Mouse (Mus musculus) midbrain, embryonic 14.5 days (tissue): ENCODE results near the gene Sh3pxd2a. TPM values are rescaled to one million over a fixed set of nuclear protein-coding genes. Genes with fewer than 3 reads are reported as not detected.
A peak's percentile ranks its signal among the peaks of the same experiment; 100 is the strongest.

ENCODE experiments used
- ATAC-seq: fragments of 200-750 bp; cut with Nextera tagmentation; 2 replicates; pipeline ENCODE4 v1.8.0; 2017; ENCODE audit warnings: moderate number of reproducible peaks, moderate library complexity; ENCODE audit not compliant: low FRiP score, low TSS enrichment
- DNase-seq: peaks from one replicate; pipeline ENCODE4 v3.0.0-alpha.2; 2015
- H3K27ac ChIP-seq: fragments of 300-500 bp; sonication (generic); replicated peaks from 2 replicates; pipeline ENCODE4 v1.5.1; 2014; ENCODE audit warnings: mild to moderate bottlenecking, low read depth, low read length, moderate library complexity
- H3K27me3 ChIP-seq: fragments of 300-500 bp; sonication (generic); 2 replicates; pipeline ENCODE4 v1.6.1; 2014; ENCODE audit warnings: low read length, control low read depth, mixed read lengths; ENCODE audit not compliant: control insufficient read depth, insufficient read depth
- H3K36me3 ChIP-seq: fragments of 300-500 bp; sonication (generic); 2 replicates; pipeline ENCODE4 v1.6.1; 2014; ENCODE audit warnings: low read length, control low read depth; ENCODE audit not compliant: control insufficient read depth, insufficient read depth
- H3K4me1 ChIP-seq: fragments of 300-500 bp; sonication (generic); 2 replicates; pipeline ENCODE4 v1.6.1; 2014; ENCODE audit warnings: mild to moderate bottlenecking, antibody characterized with exemption, low read length, control low read depth; ENCODE audit not compliant: control insufficient read depth, insufficient read depth
- H3K4me2 ChIP-seq: fragments of 300-500 bp; sonication (generic); 2 replicates; pipeline ENCODE4 v1.6.1; 2014; ENCODE audit warnings: mild to moderate bottlenecking, low read length, moderate library complexity
- H3K4me3 ChIP-seq: fragments of 300-500 bp; sonication (generic); replicated peaks from 2 replicates; pipeline ENCODE4 v1.5.1; 2014; ENCODE audit warnings: low read depth, low read length
- H3K9ac ChIP-seq: fragments of 300-500 bp; sonication (generic); replicated peaks from 2 replicates; pipeline ENCODE4 v1.6.1; 2014; ENCODE audit warnings: mild to moderate bottlenecking, low read length, moderate library complexity
- H3K9me3 ChIP-seq: fragments of 300-500 bp; sonication (generic); 2 replicates; pipeline ENCODE4 v1.6.1; 2016; ENCODE audit warnings: low read length, control low read depth, mixed read lengths; ENCODE audit not compliant: control insufficient read depth
- WGBS: fragments of 180-500 bp; shearing (Covaris S2); extraction: QIAGEN DNeasy Blood & Tissue Kit; methylation state at CpG from one replicate; pipeline ENCODE4 v1.1.7; 2014; 5-methylcytosine and 5-hydroxymethylcytosine counted together
- polyA plus RNA-seq: library from polyadenylated mRNA; unstranded; fragments of >200 nt; fragmentation: Nextera tagmentation; extraction: Ambion mirVana; gene quantifications from 2 replicates; pipeline ENCODE4 v1.2.1, GENCODE M21; 2014

Sh3pxd2a gene
- 2.0 and 2.4 TPM in 2 replicates for polyA plus RNA-seq

DNA sequence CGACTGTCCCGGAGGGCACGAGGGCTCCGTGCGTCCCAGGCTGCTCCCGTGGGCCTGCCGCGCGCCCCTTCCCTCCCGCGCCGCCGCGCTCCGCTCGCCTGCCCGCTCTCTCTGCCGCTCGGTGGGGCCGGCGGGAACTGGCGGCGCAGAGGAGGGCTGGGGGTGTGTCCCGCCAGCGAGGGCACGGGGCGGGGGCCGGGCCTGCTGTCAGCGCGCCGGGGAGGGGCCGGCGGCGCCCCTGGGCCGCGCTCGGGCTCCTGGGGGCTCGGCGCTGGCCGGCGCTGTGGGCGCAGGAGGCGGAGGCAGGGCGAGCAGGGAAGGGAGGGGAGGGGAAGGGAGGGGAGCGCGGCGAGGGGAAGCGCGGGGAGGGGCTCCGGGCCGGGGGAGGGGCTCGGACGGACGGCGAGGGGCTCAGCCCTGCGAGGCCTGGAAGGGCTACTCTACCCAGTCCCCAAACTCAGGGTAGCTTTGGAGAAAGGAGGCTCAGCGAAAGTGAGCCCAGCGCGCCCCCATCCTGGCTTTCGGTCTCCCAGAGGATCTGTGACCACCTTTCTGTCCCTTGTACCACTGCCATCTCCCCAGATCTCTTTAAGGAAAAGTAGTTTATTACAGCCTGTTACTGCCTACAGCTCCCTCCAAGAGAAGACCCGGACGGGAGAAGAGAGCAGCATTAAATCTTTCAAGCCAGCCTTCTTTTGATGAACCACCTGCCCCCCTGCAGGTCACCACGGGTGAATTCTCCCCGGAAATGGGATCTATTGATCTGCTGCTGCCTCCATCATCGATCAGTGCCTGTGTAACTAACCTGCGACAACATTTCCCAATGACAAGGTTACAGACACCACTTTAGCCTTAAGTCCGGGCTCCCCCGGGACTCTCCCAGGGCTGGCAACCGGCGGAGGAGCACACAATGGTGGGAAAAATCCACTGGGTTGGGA, at the start of gene Sh3pxd2a:
Gene Sh3pxd2a (minus strand): TSS at position 98 of the 938 bp plus-strand sequence.
- Histone ChIP-seq H3K9ac (peak within 1 kb of the TSS; percentile 78), H3K4me2 (peak within 1 kb of the TSS; percentile 93), H3K9me3 (no peaks in the 10 kb centered on the region), H3K4me1 (peaks cover 16% of the 10 kb centered on the region; the same call in 1 of the 2 replicates), H3K4me3 (peak within 1 kb of the TSS; percentile 76), H3K27me3 (no peaks in the 10 kb centered on the region), H3K27ac (peak within 1 kb of the TSS; percentile 66), H3K36me3 (no peaks in the 10 kb centered on the region)
- DNase-seq (peak; percentile 81), ATAC-seq (peak; percentile 85)
- under 1% methylated on average over 54 of the region's 70 CpGs for WGBS

DNA sequence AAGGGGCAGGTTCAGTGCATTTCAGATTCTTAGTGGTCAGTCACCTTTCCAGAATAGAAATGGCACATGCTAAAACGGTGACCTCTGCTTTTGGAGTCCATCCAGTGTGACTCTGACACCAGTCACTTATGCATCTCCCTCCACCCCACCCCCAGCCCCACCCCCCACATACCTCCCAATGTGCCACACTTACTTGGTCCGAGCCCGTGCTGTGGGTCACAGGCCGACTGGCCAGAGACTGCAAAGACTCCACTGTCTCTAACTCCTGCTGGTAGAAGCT, 49.4 kb upstream of the Sh3pxd2a start:
- 75% methylated on average over 4 of the region's 4 CpGs for WGBS
- Histone ChIP-seq H3K27me3 (no peaks in the 10 kb centered on the region), H3K36me3 (peaks cover 27% of the 10 kb centered on the region; the same call in 1 of the 2 replicates), H3K9ac (no peak overlapping the region), H3K4me1 (peaks cover 15% of the 10 kb centered on the region), H3K4me3 (no peak overlapping the region), H3K9me3 (no peaks in the 10 kb centered on the region), H3K4me2 (no peak overlapping the region), H3K27ac (no peak overlapping the region)
- ATAC-seq = no peak
- no peak for DNase-seq

DNA sequence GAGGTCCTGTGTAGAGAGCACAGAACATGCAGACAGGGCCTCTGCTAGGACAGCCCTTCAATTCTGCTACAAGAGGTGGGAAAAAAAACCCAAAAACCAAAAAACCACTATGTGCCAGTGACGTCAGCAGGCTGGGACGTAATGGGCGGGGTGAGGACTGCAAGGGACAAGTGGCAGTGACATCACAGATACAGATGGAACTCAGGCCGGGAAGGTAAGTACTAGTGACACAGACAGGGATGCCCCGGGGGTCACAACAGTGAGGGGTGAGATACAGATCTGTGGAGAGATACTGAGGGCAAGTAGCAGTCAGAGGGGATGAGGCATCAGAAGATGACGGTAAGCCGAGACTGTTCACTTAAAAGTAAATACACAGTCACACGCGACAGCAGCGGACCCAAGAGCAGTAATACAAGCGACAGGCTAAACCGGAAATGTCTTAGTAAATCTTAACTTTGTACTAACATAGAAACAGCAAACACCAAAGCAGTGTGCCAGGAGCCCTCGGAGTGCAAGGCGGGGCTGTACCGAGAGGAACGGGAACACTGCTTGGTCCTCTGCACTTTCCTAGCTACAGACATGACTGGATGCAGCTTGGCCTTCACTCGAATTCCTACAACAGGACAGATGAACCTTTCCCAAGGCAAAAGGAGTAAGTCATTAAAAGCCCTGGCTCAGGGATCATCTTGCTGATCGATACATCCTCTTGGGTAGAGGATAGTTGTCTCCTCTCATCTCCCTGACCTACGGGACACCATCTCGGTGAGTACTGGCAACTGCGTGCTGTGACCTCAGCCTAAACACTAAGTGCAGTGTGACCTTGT, 48.8 kb upstream of the Sh3pxd2a start:
- DNase-seq (no peak), ATAC-seq (no peak)
- H3K4me2 ChIP-seq = no peak overlapping the region
- no peak overlapping the region for H3K4me3 ChIP-seq
- WGBS = 92% methylated on average over 21 of the region's 21 CpGs
- H3K4me1 ChIP-seq = peaks cover 15% of the 10 kb centered on the region
- H3K27me3 ChIP-seq = no peaks in the 10 kb centered on the region
- H3K27ac ChIP-seq = no peak overlapping the region
- H3K9ac ChIP-seq = no peak overlapping the region
- H3K9me3 ChIP-seq = no peaks in the 10 kb centered on the region
- peaks cover 27% of the 10 kb centered on the region; the same call in 1 of the 2 replicates for H3K36me3 ChIP-seq

DNA sequence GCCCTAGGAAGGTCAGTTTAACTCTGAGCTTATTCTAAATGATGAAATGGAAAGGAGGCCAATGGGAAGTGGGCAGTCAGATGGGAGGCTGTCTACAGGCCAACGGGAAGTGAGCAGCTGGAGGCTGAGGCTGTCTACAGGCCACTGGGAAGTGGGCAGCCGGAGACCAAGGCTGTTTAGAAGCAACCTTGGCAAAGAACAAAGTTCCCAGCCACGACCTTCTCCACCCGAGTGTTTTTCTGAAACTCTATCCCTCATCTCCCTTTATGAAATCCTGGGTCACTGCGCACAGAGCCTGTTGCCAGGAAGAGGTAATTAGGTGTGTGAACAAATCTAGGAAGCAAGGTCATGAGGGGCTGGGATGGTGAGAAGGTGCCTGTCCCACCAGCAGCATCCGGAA, 47.8 kb upstream of the Sh3pxd2a start:
- no peak for ATAC-seq
- WGBS = 86% methylated on average over 6 of the region's 6 CpGs
- H3K27ac ChIP-seq = no peak overlapping the region

DNA sequence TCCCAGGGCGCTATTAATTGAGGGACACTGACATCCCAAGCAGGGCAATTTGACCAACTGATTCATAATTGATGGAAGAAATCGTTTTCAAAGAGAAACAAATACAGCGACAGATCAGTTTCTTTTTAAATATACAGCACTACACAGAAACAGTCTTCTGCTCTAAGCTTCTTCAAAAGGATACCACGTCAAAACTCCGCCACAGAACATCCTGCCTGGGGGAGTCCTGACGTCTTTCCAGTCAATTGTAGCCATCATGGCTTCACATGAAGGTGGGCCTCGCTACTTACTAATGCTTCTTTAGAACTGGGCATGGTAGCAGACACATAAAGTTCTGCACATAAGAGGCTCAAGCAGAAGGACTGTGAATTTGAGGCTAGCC, 47.1 kb upstream of the Sh3pxd2a start:
- Histone ChIP-seq H3K36me3 (peaks cover 25% of the 10 kb centered on the region; the same call in 1 of the 2 replicates), H3K27ac (peak overlapping the region; percentile 70), H3K9ac (0 out of 2 replicates have a peak overlapping the region, but pooled peaks have one; percentile 9), H3K27me3 (no peaks in the 10 kb centered on the region), H3K4me2 (peak overlapping the region; percentile 42), H3K4me3 (no peak overlapping the region), H3K4me1 (peaks cover 15% of the 10 kb centered on the region), H3K9me3 (no peaks in the 10 kb centered on the region)
- DNase-seq (no peak), ATAC-seq (no peak)
- 42% methylated on average over 7 of the region's 7 CpGs for WGBS

More for the DNA sequence above, 47.8 kb upstream of the Sh3pxd2a start:
- Histone ChIP-seq H3K9ac (no peak overlapping the region), H3K9me3 (no peaks in the 10 kb centered on the region), H3K4me1 (peaks cover 15% of the 10 kb centered on the region), H3K36me3 (peaks cover 27% of the 10 kb centered on the region; the same call in 1 of the 2 replicates), H3K27me3 (no peaks in the 10 kb centered on the region), H3K4me3 (no peak overlapping the region), H3K4me2 (no peak overlapping the region)
- DNase-seq = no peak

DNA sequence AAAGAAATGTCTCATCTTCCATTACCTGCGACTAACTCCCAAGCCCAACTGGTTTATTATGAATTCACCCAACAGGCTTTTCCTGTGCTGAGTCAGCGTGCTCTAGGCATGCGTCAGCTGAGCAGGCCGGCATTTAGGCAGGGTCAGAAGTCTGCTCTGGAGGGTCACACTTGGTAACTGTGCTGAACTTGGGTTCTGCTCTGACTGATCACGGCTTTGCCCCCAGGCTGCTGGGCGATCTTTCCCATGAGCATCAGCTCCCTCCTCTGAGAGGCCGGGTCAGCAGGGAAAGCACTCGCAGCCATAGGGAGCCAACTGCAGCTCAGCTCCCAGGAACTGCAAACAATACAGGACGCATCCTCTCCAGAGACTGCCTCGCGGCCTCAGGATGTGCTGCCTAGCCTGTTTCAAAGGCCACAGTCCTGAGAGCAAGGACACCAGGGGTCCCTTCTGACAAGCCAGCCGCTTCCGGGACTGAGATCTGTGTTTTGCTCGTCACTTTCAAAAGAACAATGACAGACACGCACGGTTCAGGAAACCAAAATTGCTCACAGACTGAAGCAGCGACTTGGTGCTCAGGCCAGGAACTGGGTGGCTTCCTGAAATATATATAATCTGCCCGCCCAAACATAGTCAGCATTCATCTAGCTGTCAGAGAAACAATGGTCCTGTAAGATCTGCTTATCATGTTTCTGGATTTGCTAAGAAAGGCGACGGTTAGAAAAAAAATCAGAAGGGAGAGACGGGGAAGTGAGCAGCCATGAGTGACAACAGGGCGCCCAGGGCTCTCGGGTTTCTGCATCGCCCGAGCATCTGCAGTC, 46.5 kb upstream of the Sh3pxd2a start:
- ATAC-seq (peak; percentile 31; the same call in 1 of the 2 replicates), DNase-seq (peak; percentile 59)
- H3K27me3 ChIP-seq = no peaks in the 10 kb centered on the region
- H3K4me2 ChIP-seq = peak overlapping the region; percentile 42
- H3K9ac ChIP-seq = peak overlapping the region; percentile 45; the same call in 1 of the 2 replicates
- peaks cover 22% of the 10 kb centered on the region; the same call in 1 of the 2 replicates for H3K36me3 ChIP-seq
- WGBS = 14% methylated on average over 25 of the region's 25 CpGs
- no peaks in the 10 kb centered on the region for H3K9me3 ChIP-seq
- no peak overlapping the region for H3K4me3 ChIP-seq
- H3K4me1 ChIP-seq = peaks cover 15% of the 10 kb centered on the region
- peak overlapping the region; percentile 70 for H3K27ac ChIP-seq

DNA sequence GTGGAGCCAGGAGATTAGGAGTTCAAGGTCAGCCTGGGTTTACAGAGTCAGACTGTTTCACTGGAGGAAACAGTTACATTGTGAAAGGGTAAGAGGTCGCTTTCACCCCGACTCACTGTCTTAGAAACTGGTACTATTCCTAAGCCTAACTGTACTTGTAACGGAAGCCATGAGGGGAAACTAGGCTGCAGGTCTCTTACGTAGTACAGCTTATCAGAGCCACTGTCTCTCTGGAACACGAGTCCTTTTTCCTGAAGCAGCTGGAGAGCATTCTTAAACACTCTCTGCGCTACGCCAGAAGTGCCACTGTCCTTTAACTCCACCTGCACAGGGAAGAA, 45.9 kb upstream of the Sh3pxd2a start:
- WGBS = 85% methylated on average over 7 of the region's 7 CpGs
- no peak for ATAC-seq
- Histone ChIP-seq H3K4me3 (no peak overlapping the region), H3K4me1 (peaks cover 15% of the 10 kb centered on the region), H3K36me3 (peaks cover 19% of the 10 kb centered on the region; the same call in 1 of the 2 replicates), H3K27me3 (no peaks in the 10 kb centered on the region), H3K9ac (no peak overlapping the region), H3K27ac (peak overlapping the region; percentile 70; the same call in 1 of the 2 replicates), H3K9me3 (no peaks in the 10 kb centered on the region), H3K4me2 (peak overlapping the region; percentile 42)
- no peak for DNase-seq

DNA sequence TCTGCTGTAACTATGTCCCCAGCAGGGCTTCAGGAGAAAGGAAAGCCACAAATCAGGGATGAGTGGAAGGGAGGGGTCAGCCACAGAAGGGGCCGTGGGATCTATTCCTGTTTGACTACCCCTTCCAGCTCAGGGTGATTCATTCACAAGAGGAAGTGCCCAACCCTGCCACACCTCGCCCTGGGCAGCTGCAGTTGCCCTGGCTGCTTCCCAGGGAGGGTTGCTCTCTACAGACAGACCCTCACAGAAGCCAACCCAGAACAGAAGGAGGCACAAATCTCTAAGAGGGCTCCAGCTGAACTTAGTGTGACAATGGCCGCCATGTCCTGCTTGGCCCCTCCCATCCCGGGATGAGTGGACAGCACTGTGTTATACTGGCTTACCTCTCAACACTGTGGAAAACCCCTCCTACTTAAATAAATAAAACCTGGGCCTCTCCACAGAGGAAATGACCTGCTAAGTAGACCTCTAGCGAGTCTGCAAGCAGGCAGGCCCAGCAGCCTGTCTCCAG, 44.6 kb upstream of the Sh3pxd2a start:
- H3K9ac ChIP-seq = no peak overlapping the region
- DNase-seq (no peak), ATAC-seq (no peak)
- WGBS = 75% methylated on average over 5 of the region's 5 CpGs
- no peak overlapping the region for H3K27ac ChIP-seq
- no peaks in the 10 kb centered on the region for H3K27me3 ChIP-seq
- H3K4me2 ChIP-seq = no peak overlapping the region
- H3K9me3 ChIP-seq = no peaks in the 10 kb centered on the region
- H3K36me3 ChIP-seq = peaks cover 8% of the 10 kb centered on the region; the same call in 1 of the 2 replicates
- peaks cover 15% of the 10 kb centered on the region for H3K4me1 ChIP-seq
- no peak overlapping the region for H3K4me3 ChIP-seq
